14 mouse cellular contexts compared by ENCODE assay signal in the genomic region with DNA sequence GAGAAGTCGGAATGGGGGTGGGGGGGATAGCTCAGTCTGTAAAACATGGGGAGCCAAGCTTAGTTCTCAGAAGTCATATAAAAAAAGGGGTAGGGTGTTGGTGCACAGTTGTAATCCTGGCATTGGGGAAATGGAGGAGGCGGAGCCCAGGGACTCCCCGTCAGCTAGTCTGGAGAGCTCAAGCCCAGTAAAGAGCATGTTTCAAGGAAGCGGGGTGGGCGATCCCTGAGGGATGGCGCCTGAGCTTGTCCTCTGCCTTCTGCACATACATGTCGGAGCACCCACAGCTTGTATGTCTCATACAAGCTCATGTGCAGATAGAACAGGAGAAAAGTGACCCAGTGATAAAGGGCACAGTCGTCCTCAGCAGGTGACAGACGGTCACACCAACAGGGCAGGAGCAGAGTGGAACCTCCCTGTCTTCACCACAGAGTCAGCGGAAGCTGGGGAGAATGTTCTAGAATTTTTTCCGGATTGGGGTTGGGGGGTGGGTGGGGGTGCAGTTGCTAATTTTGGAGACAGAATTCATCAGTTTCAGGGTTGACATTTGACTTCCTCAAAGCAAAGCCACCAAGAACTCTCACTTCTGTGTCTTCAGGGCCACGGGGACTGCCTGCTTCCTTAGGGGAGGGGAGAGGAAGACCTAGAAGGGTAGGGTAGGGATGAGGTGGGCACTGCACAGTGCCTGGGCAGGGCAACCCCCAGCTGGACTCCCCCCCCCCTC.
DNase-seq lines count a peak whose midpoint lies in the region; ATAC-seq and TF ChIP-seq lines count a peak whose summit lies in the region.
"Had no signal": no experiment of that assay in that cellular context is flagged by ENCODE, and none has a peak within 500 bp of the region (broad histone marks: within the 10 kb centered on the region; RNA-seq: fewer than 3 reads in every experiment).

No protein-coding gene starts in this region.

- H3K27ac ChIP-seq in limb, embryonic 15.5 days = no peak overlapping the region
- H3K27ac ChIP-seq in limb, embryonic 10.5 days = no peak overlapping the region
- H3K27ac ChIP-seq in CH12.LX (ENCODE audit: insufficient read depth, low read depth) = peak overlapping the region; percentile 68
- no peak overlapping the region for H3K27ac ChIP-seq in liver, embryonic 14.5 days
- H3K27ac ChIP-seq in midbrain, embryonic 14.5 days (replicated peaks; ENCODE audit: low read depth, low read length) = no peak overlapping the region
- H3K27ac ChIP-seq: forebrain, embryonic 12.5 days; heart, embryonic 13.5 days; hindbrain, embryonic 12.5 days had no signal

- no peak for TF ChIP-seq CTCF in CH12.LX (conservative IDR thresholded peaks at IDR 0.05 in 1 of 2, IDR thresholded peaks at IDR 0.05 in 1 of 2; ENCODE audit: low read depth in 2 of 2, low read length in 2 of 2)
- no peak for TF ChIP-seq CTCF in liver, embryonic 14.5 days (IDR thresholded peaks at IDR 0.05; ENCODE audit: low read depth)

- peak; percentile 33; the same call in 1 of the 2 replicates for ATAC-seq in limb, embryonic 15.5 days (ENCODE audit: insufficient number of reproducible peaks, low FRiP score, low TSS enrichment, low read depth)
- ATAC-seq in liver, embryonic 14.5 days (ENCODE audit: insufficient read depth) = peak; percentile 26; the same call in 1 of the 2 replicates
- ATAC-seq in neutrophil, adult 5-6 weeks (ENCODE audit: extremely low read depth, insufficient number of reproducible peaks, low FRiP score, poor library complexity, severe bottlenecking) = peak; percentile 60
- no peak for ATAC-seq in midbrain, embryonic 14.5 days (ENCODE audit: low FRiP score, low TSS enrichment)
- ATAC-seq: Patski had no signal

- dilution Hi-C loops in CH12.LX (cut with MboI; ENCODE audit: extremely low pct_ligation_motif_present, extremely low pct_unique_long_range_greater_than_20kb, low sequenced_read_pairs) = no loop called here

- H3K36me3 ChIP-seq in limb, embryonic 15.5 days = peaks cover 19% of the 10 kb centered on the region; the same call in 1 of the 2 replicates
- H3K36me3 ChIP-seq in limb, embryonic 10.5 days = peaks cover 41% of the 10 kb centered on the region
- peaks cover 0 to 1% of the 10 kb centered on the region in 2 experiments for H3K36me3 ChIP-seq in CH12.LX (replicated peaks in 1 of 2; ENCODE audit: control insufficient read depth in 1 of 2, insufficient read depth in 1 of 2, low read length in 1 of 2)
- no peaks in the 10 kb centered on the region for H3K36me3 ChIP-seq in liver, embryonic 14.5 days (replicated peaks; ENCODE audit: control insufficient read depth, insufficient read depth, low read depth)
- H3K36me3 ChIP-seq in midbrain, embryonic 14.5 days (ENCODE audit: control insufficient read depth, insufficient read depth, low read length) = no peaks in the 10 kb centered on the region

- no peak overlapping the region for H3K4me2 ChIP-seq in limb, embryonic 15.5 days
- H3K4me2 ChIP-seq in CH12.LX (ENCODE audit: insufficient read depth, low read depth, poor library complexity, severe bottlenecking) = peak overlapping the region; percentile 31
- no peak overlapping the region for H3K4me2 ChIP-seq in liver, embryonic 14.5 days (ENCODE audit: low read depth)
- H3K4me2 ChIP-seq in midbrain, embryonic 14.5 days (ENCODE audit: low read length) = no peak overlapping the region
- H3K4me2 ChIP-seq: forebrain, embryonic 12.5 days; heart, embryonic 13.5 days; hindbrain, embryonic 12.5 days had no signal

- H3K9ac ChIP-seq in limb, embryonic 15.5 days = no peak overlapping the region
- no peak overlapping the region for H3K9ac ChIP-seq in CH12.LX (ENCODE audit: insufficient read depth, low read depth)
- no peak overlapping the region for H3K9ac ChIP-seq in liver, embryonic 14.5 days (replicated peaks)
- no peak overlapping the region for H3K9ac ChIP-seq in midbrain, embryonic 14.5 days (replicated peaks; ENCODE audit: low read length)
- H3K9ac ChIP-seq: forebrain, embryonic 12.5 days; heart, embryonic 13.5 days; hindbrain, embryonic 12.5 days had no signal

- in situ Hi-C loops in CH12.LX (cut with MboI; ENCODE audit: low pct_ligation_motif_present, low pct_unique_long_range_greater_than_20kb, low sequenced_read_pairs) = no loop called here

- peak; percentile 92 for TF ChIP-seq EP300 in CH12.LX (IDR thresholded peaks at IDR 0.05; ENCODE audit: low read length)
- no peak for TF ChIP-seq EP300 in liver, embryonic 14.5 days (IDR thresholded peaks at IDR 0.05; ENCODE audit: low read depth)

- TF ChIP-seq RAD21 in CH12.LX (IDR thresholded peaks at IDR 0.05; ENCODE audit: low read depth, low read length) = no peak

- no peak for TF ChIP-seq POLR2A in CH12.LX (IDR thresholded peaks at IDR 0.05; ENCODE audit: low read depth, low read length)

- no peaks in the 10 kb centered on the region for H3K79me2 ChIP-seq in CH12.LX (replicated peaks; ENCODE audit: control insufficient read depth, extremely low read depth, insufficient read depth, poor library complexity, severe bottlenecking)

- H3K4me1 ChIP-seq in limb, embryonic 15.5 days = no peaks in the 10 kb centered on the region
- no peaks in the 10 kb centered on the region for H3K4me1 ChIP-seq in limb, embryonic 10.5 days
- H3K4me1 ChIP-seq in CH12.LX (ENCODE audit: control insufficient read depth in 1 of 2, insufficient read depth in 2 of 2) = peaks cover 21 to 43% of the 10 kb centered on the region in 2 experiments
- H3K4me1 ChIP-seq in liver, embryonic 14.5 days (replicated peaks; ENCODE audit: control insufficient read depth in 2 of 2, insufficient read depth in 2 of 2, low read length in 1 of 2) = no peaks in the 10 kb centered on the region
- H3K4me1 ChIP-seq in midbrain, embryonic 14.5 days (ENCODE audit: control insufficient read depth, insufficient read depth, low read length) = no peaks in the 10 kb centered on the region
- H3K4me1 ChIP-seq: forebrain, embryonic 12.5 days; hindbrain, embryonic 12.5 days had no signal

- no peaks in the 10 kb centered on the region for H3K27me3 ChIP-seq in limb, embryonic 15.5 days
- H3K27me3 ChIP-seq in limb, embryonic 10.5 days (ENCODE audit: low read depth, poor library complexity, severe bottlenecking) = no peaks in the 10 kb centered on the region
- H3K27me3 ChIP-seq in CH12.LX (replicated peaks) = no peaks in the 10 kb centered on the region
- no peaks in the 10 kb centered on the region for H3K27me3 ChIP-seq in liver, embryonic 14.5 days (ENCODE audit: control insufficient read depth, insufficient read depth, low read length)
- H3K27me3 ChIP-seq in midbrain, embryonic 14.5 days (ENCODE audit: control insufficient read depth, insufficient read depth, low read length) = no peaks in the 10 kb centered on the region
- H3K27me3 ChIP-seq: forebrain, embryonic 12.5 days; heart, embryonic 13.5 days; hindbrain, embryonic 12.5 days; Patski had no signal

- H3K9me3 ChIP-seq in limb, embryonic 15.5 days = no peaks in the 10 kb centered on the region
- no peaks in the 10 kb centered on the region for H3K9me3 ChIP-seq in limb, embryonic 10.5 days (replicated peaks)
- peaks cover 6% of the 10 kb centered on the region for H3K9me3 ChIP-seq in CH12.LX (replicated peaks; ENCODE audit: low read length)
- H3K9me3 ChIP-seq in liver, embryonic 14.5 days (ENCODE audit: control insufficient read depth, low read length) = no peaks in the 10 kb centered on the region
- H3K9me3 ChIP-seq in midbrain, embryonic 14.5 days (ENCODE audit: control insufficient read depth, low read length) = no peaks in the 10 kb centered on the region
- H3K9me3 ChIP-seq: forebrain, embryonic 12.5 days; heart, embryonic 13.5 days had no signal

- no peak overlapping the region for H3K4me3 ChIP-seq in limb, embryonic 15.5 days
- no peak overlapping the region for H3K4me3 ChIP-seq in limb, embryonic 10.5 days
- peak overlapping the region in 1 of 3 experiments; percentile 7 for H3K4me3 ChIP-seq in CH12.LX (replicated peaks in 1 of 3; ENCODE audit: low read depth in 2 of 3, low read length in 2 of 3, poor library complexity in 1 of 3)
- H3K4me3 ChIP-seq in liver, embryonic 14.5 days (ENCODE audit: insufficient read depth in 1 of 2, low read depth in 2 of 2, low read length in 2 of 2) = no peak overlapping the region
- no peak overlapping the region for H3K4me3 ChIP-seq in midbrain, embryonic 14.5 days (replicated peaks; ENCODE audit: low read depth, low read length)
- H3K4me3 ChIP-seq: forebrain, embryonic 12.5 days; heart, embryonic 13.5 days; hindbrain, embryonic 12.5 days had no signal

- 86% methylated on average over 12 of the region's 12 CpGs for WGBS in limb, embryonic 15.5 days
- 89% methylated on average over 12 of the region's 12 CpGs for WGBS in limb, embryonic 10.5 days
- 28% methylated on average over 12 of the region's 12 CpGs for WGBS in liver, embryonic 14.5 days (ENCODE audit: insufficient replicate concordance)
- WGBS in midbrain, embryonic 14.5 days = 93% methylated on average over 12 of the region's 12 CpGs

- no peak for DNase-seq in limb, embryonic 10.5 days (ENCODE audit: low spot score)
- peak; percentile 79 for DNase-seq in CH12.LX (ENCODE audit: extremely low read depth)
- no peak for DNase-seq in liver, embryonic 14.5 days (ENCODE audit: low read depth in 3 of 3, low spot score in 3 of 3)
- no peak for DNase-seq in left cerebral cortex, adult 9 months (ENCODE audit: low spot score in 2 of 2)
- DNase-seq in midbrain, embryonic 14.5 days = no peak
- DNase-seq: adrenal gland, adult 8-10 months; cerebellum, postnatal 36 days; kidney, adult 18-20 months had no signal

TF ChIP-seq in CH12.LX, 34 proteins besides CTCF, POLR2A, EP300 and RAD21 (continues in another document):
- TF ChIP-seq USF2 (conservative IDR thresholded peaks at IDR 0.05; ENCODE audit: low read depth, low read length) = no peak
- peak; percentile 98 for TF ChIP-seq MEF2A (IDR thresholded peaks at IDR 0.05; ENCODE audit: borderline replicate concordance, low read depth, low read length)
- peak; percentile 6; the same call in 1 of the 2 replicates for TF ChIP-seq SIN3A (IDR thresholded peaks at IDR 0.05; ENCODE audit: low read length)
- no peak for TF ChIP-seq MYC (IDR thresholded peaks at IDR 0.05; ENCODE audit: low read depth, low read length)
- peak; percentile 70 for TF ChIP-seq BHLHE40 (IDR thresholded peaks at IDR 0.05; ENCODE audit: low read depth, low read length)
- TF ChIP-seq ELF1 (IDR thresholded peaks at IDR 0.05; ENCODE audit: low read depth, low read length) = peak; percentile 56; the same call in 1 of the 2 replicates
- TF ChIP-seq JUND (conservative IDR thresholded peaks at IDR 0.05; ENCODE audit: low read depth, low read length) = no peak
- TF ChIP-seq PAX5 (IDR thresholded peaks at IDR 0.05; ENCODE audit: low read length) = no peak
- TF ChIP-seq UBTF (IDR thresholded peaks at IDR 0.05; ENCODE audit: low read depth, low read length) = no peak
- no peak; the same call in 1 of the 2 replicates for TF ChIP-seq JUN (IDR thresholded peaks at IDR 0.05; ENCODE audit: insufficient read depth, low read depth, low read length)
- no peak for TF ChIP-seq CHD1 (IDR thresholded peaks at IDR 0.05; ENCODE audit: low read depth, low read length)
- no peak for TF ChIP-seq ZC3H11A (IDR thresholded peaks at IDR 0.05; ENCODE audit: low read depth, low read length)
- no peak for TF ChIP-seq USF1 (IDR thresholded peaks at IDR 0.05; ENCODE audit: low read depth, low read length)
- no peak for TF ChIP-seq NRF1 (IDR thresholded peaks at IDR 0.05; ENCODE audit: low read depth, low read length)
